Mouse (Mus musculus) ES-Bruce4 (cell line): ENCODE data around the gene Gnaq. TPM values are rescaled to one million over a fixed set of nuclear protein-coding genes. Genes with fewer than 3 reads are reported as not detected.
"Not testable (repeated sequence)": the region's sequence is repeated elsewhere in the genome, so short reads cannot be mapped to it uniquely, and the experiment has no call there.

Experiments
- H3K27ac ChIP-seq: 2 replicates; pipeline ENCODE4 v1.5.1; 2012; ENCODE audit warnings: low read length, inconsistent platforms; ENCODE audit not compliant: insufficient read depth
- H3K27me3 ChIP-seq: 2 replicates; pipeline ENCODE4 v1.6.1; 2012; ENCODE audit warnings: mild to moderate bottlenecking, low read length, inconsistent platforms; ENCODE audit not compliant: control insufficient read depth, poor library complexity, insufficient read depth, severe bottlenecking
- H3K36me3 ChIP-seq: 2 replicates; pipeline ENCODE4 v1.6.1; 2012; ENCODE audit warnings: inconsistent platforms, mild to moderate bottlenecking, low read length, moderate library complexity; ENCODE audit not compliant: control insufficient read depth, poor library complexity, insufficient read depth, severe bottlenecking
- H3K4me1 ChIP-seq: one replicate; pipeline ENCODE4 v1.8.1; 2011; ENCODE audit warnings: low read length; ENCODE audit not compliant: control insufficient read depth, insufficient read depth
- H3K4me3 ChIP-seq: 2 replicates; pipeline ENCODE4 v1.5.1; 2011; ENCODE audit warnings: low read depth, mild to moderate bottlenecking, low read length
- H3K9ac ChIP-seq: 2 replicates; pipeline ENCODE4 v1.6.1; 2012; ENCODE audit warnings: low read depth, mild to moderate bottlenecking, inconsistent platforms; ENCODE audit not compliant: poor library complexity, severe bottlenecking
- H3K9me3 ChIP-seq: replicated peaks from 2 replicates; pipeline ENCODE4 v1.6.1; 2012; ENCODE audit warnings: mild to moderate bottlenecking, low read length, inconsistent platforms; ENCODE audit not compliant: control insufficient read depth, poor library complexity, insufficient read depth, severe bottlenecking
- CTCF ChIP-seq: IDR thresholded peaks from one replicate; pipeline ENCODE4 v1.8.1; 2011; ENCODE audit warnings: low read depth, low read length
- EP300 ChIP-seq: IDR thresholded peaks from 2 replicates; pipeline ENCODE4 v1.6.1; 2011; ENCODE audit warnings: low read depth, low read length; ENCODE audit not compliant: insufficient read depth
- POLR2A ChIP-seq: IDR thresholded peaks from one replicate; pipeline ENCODE4 v1.8.1; 2011; ENCODE audit warnings: low read length; ENCODE audit not compliant: insufficient read depth
- polyA plus RNA-seq: library from polyadenylated mRNA; stranded (reverse); fragments of >200 nt; gene quantifications from 2 replicates; pipeline ENCODE4 v1.2.4, GENCODE M21; 2011; ENCODE audit warnings: low read depth; ENCODE audit not compliant: missing spikeins, insufficient read depth, insufficient read length

Gene Gnaq
- polyA plus RNA-seq, 1 experiment, result 37.7 TPM

DNA sequence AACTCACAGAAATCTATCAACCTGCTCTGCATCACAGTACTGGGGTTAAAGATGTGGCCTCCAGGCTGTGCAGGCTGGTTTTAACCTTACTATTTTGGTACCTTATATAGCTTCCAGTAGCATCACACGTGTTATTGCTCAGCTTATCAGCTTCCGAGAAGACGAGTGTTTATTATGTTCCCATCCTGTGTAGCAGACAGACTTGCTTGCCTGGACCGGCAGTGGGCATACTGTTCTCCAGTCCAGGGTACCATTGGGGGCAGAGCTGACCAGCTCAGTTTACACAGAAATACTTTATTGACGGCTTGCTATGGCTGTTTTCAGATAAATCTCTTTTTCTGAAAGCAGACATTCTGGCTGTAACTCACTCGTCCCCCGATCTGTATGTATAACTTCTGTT, 17.7 kb downstream of the Gnaq start:
- H3K4me3 ChIP-seq, result no peak overlapping the region
- no peak for TF ChIP-seq CTCF
- TF ChIP-seq EP300, result no peak
- no peak for TF ChIP-seq POLR2A
- no peaks in the 10 kb centered on the region for H3K36me3 ChIP-seq
- no peak overlapping the region for H3K9ac ChIP-seq
- no peak overlapping the region for H3K27ac ChIP-seq
- H3K4me1 ChIP-seq, result no peaks in the 10 kb centered on the region
- H3K9me3 ChIP-seq, result no peaks in the 10 kb centered on the region
- no peaks in the 10 kb centered on the region for H3K27me3 ChIP-seq

DNA sequence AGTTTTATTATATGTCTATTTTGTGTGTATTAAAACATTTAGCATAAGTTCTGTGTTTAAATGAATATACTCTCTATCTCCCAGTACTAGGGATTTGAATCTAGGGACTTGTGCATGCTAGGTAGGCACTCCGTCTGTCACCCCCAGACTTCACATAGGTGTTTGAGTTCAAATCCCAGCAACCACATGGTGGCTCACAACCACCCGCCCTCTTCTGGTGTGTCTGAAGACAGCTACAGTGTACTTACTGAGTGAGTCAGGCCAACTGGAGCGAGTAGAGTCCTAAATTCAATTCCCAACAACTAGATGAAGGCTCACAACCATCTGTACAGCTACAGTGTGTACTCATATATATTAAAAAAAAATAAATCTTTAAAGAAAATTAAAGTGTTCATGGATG, 21.2 kb downstream of the Gnaq start:
- no peak overlapping the region for H3K4me3 ChIP-seq
- no peaks in the 10 kb centered on the region for H3K9me3 ChIP-seq

DNA sequence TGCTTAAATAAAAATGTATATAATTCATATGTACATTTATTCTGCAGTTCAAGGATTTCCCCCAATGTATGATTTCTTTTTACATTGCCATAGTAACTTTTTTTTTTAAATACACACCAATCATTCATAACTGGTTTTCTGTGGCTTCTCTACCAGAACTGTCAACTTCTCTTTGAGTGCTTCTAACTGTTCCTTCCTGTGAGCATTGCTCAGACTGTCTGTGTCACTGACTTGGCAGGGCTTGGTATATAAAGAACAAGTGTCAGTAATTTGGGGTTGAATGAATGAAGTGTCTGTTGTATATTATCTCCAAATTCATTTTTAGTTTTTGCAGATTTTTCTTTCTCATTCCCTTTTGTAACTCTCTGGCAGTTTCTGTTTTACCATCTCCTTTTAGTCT, 21.8 kb downstream of the Gnaq start:
- no peak overlapping the region for H3K4me3 ChIP-seq
- no peaks in the 10 kb centered on the region for H3K9me3 ChIP-seq
- H3K27me3 ChIP-seq, result no peaks in the 10 kb centered on the region
- TF ChIP-seq EP300, result no peak
- H3K36me3 ChIP-seq, result no peaks in the 10 kb centered on the region
- no peaks in the 10 kb centered on the region for H3K4me1 ChIP-seq
- H3K9ac ChIP-seq, result no peak overlapping the region
- H3K27ac ChIP-seq, result no peak overlapping the region

More for the DNA sequence above, 21.2 kb downstream of the Gnaq start:
- H3K27ac ChIP-seq, result no peak overlapping the region
- H3K27me3 ChIP-seq, result no peaks in the 10 kb centered on the region
- H3K36me3 ChIP-seq, result no peaks in the 10 kb centered on the region
- H3K4me1 ChIP-seq, result no peaks in the 10 kb centered on the region
- no peak overlapping the region for H3K9ac ChIP-seq
- TF ChIP-seq POLR2A, result no peak
- TF ChIP-seq EP300, result no peak
- TF ChIP-seq CTCF, result no peak

- H3K4me3 ChIP-seq, result no peak overlapping the region
Observed at GRCm38 (mm10) chr19:16157120-16157519, 24.5 kb downstream of the Gnaq start.

GRCm38 (mm10) chr19:16160759-16161158, 28.1 kb downstream of the Gnaq start:
- H3K27me3 ChIP-seq, result no peaks in the 10 kb centered on the region
- H3K36me3 ChIP-seq, result no peaks in the 10 kb centered on the region
- H3K9ac ChIP-seq, result no peak overlapping the region
- no peak overlapping the region for H3K27ac ChIP-seq
- H3K9me3 ChIP-seq, result no peaks in the 10 kb centered on the region
- no peak overlapping the region for H3K4me3 ChIP-seq
- H3K4me1 ChIP-seq, result no peaks in the 10 kb centered on the region
- TF ChIP-seq CTCF, result no peak
- no peak for TF ChIP-seq POLR2A
- no peak for TF ChIP-seq EP300

More at GRCm38 (mm10) chr19:16157120-16157519, 24.5 kb downstream of the Gnaq start:
- TF ChIP-seq CTCF (no peak), POLR2A (no peak), EP300 (no peak)
- Histone ChIP-seq H3K27ac (no peak overlapping the region), H3K4me1 (no peaks in the 10 kb centered on the region), H3K27me3 (no peaks in the 10 kb centered on the region), H3K9ac (no peak overlapping the region), H3K9me3 (no peaks in the 10 kb centered on the region), H3K36me3 (no peaks in the 10 kb centered on the region)

DNA sequence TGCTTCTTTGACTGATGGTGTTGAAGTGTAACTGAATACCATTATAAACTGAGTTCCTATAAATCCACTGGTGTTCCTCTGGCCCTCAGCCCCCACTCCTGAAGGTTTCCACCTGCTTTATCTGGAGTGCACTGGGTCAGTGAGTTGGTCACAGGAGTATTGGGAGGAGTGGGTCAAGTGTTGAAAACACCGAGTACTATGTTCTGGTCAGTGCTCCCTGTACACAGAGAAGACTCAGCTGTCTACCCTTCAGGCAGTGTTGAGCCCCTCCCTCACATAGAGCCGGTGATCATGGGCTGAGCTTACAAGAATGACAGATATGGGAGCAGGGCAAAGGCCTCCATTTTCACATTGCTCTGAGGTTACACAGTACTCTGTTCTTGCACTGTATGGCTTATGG, 28.6 kb downstream of the Gnaq start:
- H3K4me1 ChIP-seq, result no peaks in the 10 kb centered on the region
- no peaks in the 10 kb centered on the region for H3K36me3 ChIP-seq
- no peak overlapping the region for H3K9ac ChIP-seq
- no peaks in the 10 kb centered on the region for H3K27me3 ChIP-seq
- H3K27ac ChIP-seq, result no peak overlapping the region
- TF ChIP-seq POLR2A (no peak), CTCF (no peak), EP300 (no peak)
- H3K4me3 ChIP-seq, result no peak overlapping the region
- no peaks in the 10 kb centered on the region for H3K9me3 ChIP-seq

GRCm38 (mm10) chr19:16164396-16164795, 31.8 kb downstream of the Gnaq start:
- H3K9ac ChIP-seq, H3K4me1 ChIP-seq, H3K36me3 ChIP-seq, H3K27me3 ChIP-seq, H3K9me3 ChIP-seq, H3K27ac ChIP-seq, H3K4me3 ChIP-seq: not testable (repeated sequence)
